Mouse (Mus musculus) gastrocnemius, adult 18-20 months (tissue): Measurements from ENCODE around the gene Hp. TPM values are rescaled to one million over a fixed set of nuclear protein-coding genes. Genes with fewer than 3 reads are reported as not detected.

Experiments
- DNase-seq: peaks from one replicate; pipeline ENCODE4 v3.0.0; 2021; ENCODE audit warnings: low spot score
- total RNA-seq, 2 experiments: library from RNA; stranded (reverse); gene quantifications; 2 replicates each; pipeline ENCODE4 v1.2.3; 2021

The Hp gene
- total RNA-seq, 2 experiments from 2014 or later: 12.9 to 28.3 TPM

GRCm38 (mm10) chr8:109564766-109565165, 14.2 kb downstream of the Hp start:
- no peak for DNase-seq

GRCm38 (mm10) chr8:109563881-109564280, 15.1 kb downstream of the Hp start:
- no peak for DNase-seq

GRCm38 (mm10) chr8:109551663-109552062, 27.3 kb downstream of the Hp start:
- no peak for DNase-seq

GRCm38 (mm10) chr8:109544049-109544448, 34.9 kb downstream of the Hp start:
- DNase-seq: no peak

GRCm38 (mm10) chr8:109542748-109543519, 36.0 kb downstream of the Hp start:
- no peak for DNase-seq

GRCm38 (mm10) chr8:109542165-109542564, 36.8 kb downstream of the Hp start:
- DNase-seq: no peak

GRCm38 (mm10) chr8:109536703-109537102, 42.3 kb downstream of the Hp start:
- peak; percentile 64 for DNase-seq

GRCm38 (mm10) chr8:109535140-109535990, 43.6 kb downstream of the Hp start:
- peak; percentile 26 for DNase-seq

Other genes starting within 250 kb of the Hp start
- not detected for gene Pmfbp1, start 85.1 kb downstream of the Hp start, total RNA-seq
- gene Dhx38, start 13.3 kb downstream of the Hp start, total RNA-seq: 10 to 100 TPM; 10.3 to 11.4 TPM
- 1 to 10 TPM; 5.5 to 7.3 TPM for gene Txnl4b, start 13.3 kb downstream of the Hp start, total RNA-seq
- gene Dhodh, start 29.5 kb upstream of the Hp start, total RNA-seq: 10 to 100 TPM; 10.6 to 15.6 TPM
- under 1 TPM in 1 of 2 experiments, not detected in 1; 0.32 TPM for gene Pkd1l3, start 35.3 kb upstream of the Hp start, total RNA-seq
- gene Ist1, start 114.1 kb upstream of the Hp start, total RNA-seq: 10 to 100 TPM; 27.7 to 32.7 TPM
- 1 to 10 TPM; 3.6 to 5.6 TPM for gene Zfp821, start 126.4 kb upstream of the Hp start, total RNA-seq
- gene Atxn1l, start 158.6 kb upstream of the Hp start, total RNA-seq: 10 to 100 TPM; 21.8 to 23.4 TPM
- gene Ap1g1, start 199.4 kb upstream of the Hp start, total RNA-seq: 10 to 100 TPM; 28.2 to 37.0 TPM